Comparison of ENCODE assay signal across 15 mouse cellular contexts in genomic region chr1:91207334-91208074, GRCm38 (mm10). TPM values are rescaled to one million over a fixed set of nuclear protein-coding genes. Genes with fewer than 3 reads are reported as not detected.
DNase-seq lines count a peak whose midpoint lies in the region; ATAC-seq and TF ChIP-seq lines count a peak whose summit lies in the region.
"Had no signal": no experiment of that assay in that cellular context is flagged by ENCODE, and none has a peak within 500 bp of the region (broad histone marks: within the 10 kb centered on the region; RNA-seq: fewer than 3 reads in every experiment).

No protein-coding gene starts in this region.

- peak; percentile 7 to 38 for DNase-seq in adrenal gland, postnatal 36 days
- DNase-seq in adrenal gland, adult 8-10 months = no peak
- no peak for DNase-seq in hindbrain, embryonic 10.5 days (ENCODE audit: low spot score)
- peak; percentile 63 for DNase-seq in large intestine, adult 2 months (ENCODE audit: low read depth, low spot score)
- DNase-seq in right cerebral cortex, adult 18-20 months = no peak
- DNase-seq: B cell, adult 2 months; thymus, adult 18-20 months had no signal

- H3K27me3 ChIP-seq in hindbrain, embryonic 15.5 days = no peaks in the 10 kb centered on the region
- H3K27me3 ChIP-seq in hindbrain, embryonic 10.5 days (ENCODE audit: insufficient read depth, poor library complexity, severe bottlenecking) = no peaks in the 10 kb centered on the region
- H3K27me3 ChIP-seq in C2C12 (ENCODE audit: control insufficient read depth, insufficient read depth, insufficient read length) = no peaks in the 10 kb centered on the region
- no peaks in the 10 kb centered on the region for H3K27me3 ChIP-seq in midbrain, embryonic 13.5 days
- H3K27me3 ChIP-seq: liver, embryonic 15.5 days had no signal

- no peaks in the 10 kb centered on the region for H3K36me3 ChIP-seq in hindbrain, embryonic 15.5 days
- H3K36me3 ChIP-seq in hindbrain, embryonic 10.5 days = no peaks in the 10 kb centered on the region
- H3K36me3 ChIP-seq in C2C12 (ENCODE audit: control insufficient read depth, insufficient read depth) = no peaks in the 10 kb centered on the region
- no peaks in the 10 kb centered on the region for H3K36me3 ChIP-seq in midbrain, embryonic 13.5 days
- H3K36me3 ChIP-seq: embryonic facial prominence, embryonic 10.5 days; heart, embryonic 10.5 days; liver, embryonic 15.5 days had no signal

- H3K9me3 ChIP-seq in hindbrain, embryonic 15.5 days = no peaks in the 10 kb centered on the region
- H3K9me3 ChIP-seq in hindbrain, embryonic 10.5 days = no peaks in the 10 kb centered on the region
- no peaks in the 10 kb centered on the region for H3K9me3 ChIP-seq in midbrain, embryonic 13.5 days
- H3K9me3 ChIP-seq: embryonic facial prominence, embryonic 10.5 days; heart, embryonic 10.5 days; liver, embryonic 15.5 days had no signal

- H3K9ac ChIP-seq in hindbrain, embryonic 15.5 days = no peak overlapping the region
- no peak overlapping the region for H3K9ac ChIP-seq in midbrain, embryonic 13.5 days (replicated peaks)
- H3K9ac ChIP-seq: liver, embryonic 15.5 days had no signal

- H3K79me2 ChIP-seq in C2C12 (ENCODE audit: control insufficient read depth, insufficient read depth) = no peaks in the 10 kb centered on the region

- no peak overlapping the region for H3K4me2 ChIP-seq in hindbrain, embryonic 15.5 days
- no peak overlapping the region for H3K4me2 ChIP-seq in midbrain, embryonic 13.5 days (replicated peaks)
- H3K4me2 ChIP-seq: liver, embryonic 15.5 days had no signal

- no peak overlapping the region for H3K4me3 ChIP-seq in hindbrain, embryonic 15.5 days
- no peak overlapping the region for H3K4me3 ChIP-seq in hindbrain, embryonic 10.5 days
- H3K4me3 ChIP-seq in C2C12 (ENCODE audit: insufficient read depth, poor library complexity, severe bottlenecking) = no peak overlapping the region
- no peak overlapping the region for H3K4me3 ChIP-seq in midbrain, embryonic 13.5 days (replicated peaks)
- H3K4me3 ChIP-seq: embryonic facial prominence, embryonic 10.5 days; heart, embryonic 10.5 days; liver, embryonic 15.5 days had no signal

- no peak for ATAC-seq in hindbrain, embryonic 15.5 days (ENCODE audit: low FRiP score, low read depth)
- ATAC-seq in midbrain, embryonic 13.5 days = no peak
- ATAC-seq: hindbrain, embryonic 16.5 days had no signal

- H3K4me1 ChIP-seq in hindbrain, embryonic 15.5 days (replicated peaks) = peaks cover 28% of the 10 kb centered on the region
- H3K4me1 ChIP-seq in hindbrain, embryonic 10.5 days (replicated peaks) = peaks cover 8% of the 10 kb centered on the region; the same call in 1 of the 2 replicates
- 0 out of 2 replicates have a peak, but pooled peaks cover 4% of the 10 kb centered on the region for H3K4me1 ChIP-seq in midbrain, embryonic 13.5 days (replicated peaks)
- H3K4me1 ChIP-seq: liver, embryonic 15.5 days had no signal

- WGBS in hindbrain, embryonic 15.5 days = 78% methylated on average over 3 of the region's 3 CpGs
- 76% methylated on average over 3 of the region's 3 CpGs for WGBS in hindbrain, embryonic 10.5 days
- 29% methylated on average over 3 of the region's 3 CpGs for WGBS in large intestine, adult 2 months
- 75% methylated on average over 3 of the region's 3 CpGs for WGBS in midbrain, embryonic 13.5 days

- no peak for TF ChIP-seq CTCF in C2C12 (IDR thresholded peaks at IDR 0.05; ENCODE audit: control insufficient read depth, insufficient read depth, insufficient read length)

- H3ac ChIP-seq in C2C12 (ENCODE audit: control insufficient read depth, insufficient read length, low read depth) = no peak overlapping the region

- 0 out of 2 replicates have a peak overlapping the region, but pooled peaks have one; percentile 88 for H3K27ac ChIP-seq in hindbrain, embryonic 15.5 days (replicated peaks)
- no peak overlapping the region for H3K27ac ChIP-seq in hindbrain, embryonic 10.5 days
- no peak overlapping the region for H3K27ac ChIP-seq in midbrain, embryonic 13.5 days
- H3K27ac ChIP-seq: embryonic facial prominence, embryonic 10.5 days; kidney, postnatal 0 days; liver, embryonic 15.5 days had no signal

- H3K79me3 ChIP-seq in C2C12 (ENCODE audit: low read depth) = no peaks in the 10 kb centered on the region

TF ChIP-seq in C2C12, 6 proteins besides CTCF, POLR2A, EP300 and RAD21:
- TF ChIP-seq CEBPB (IDR thresholded peaks at IDR 0.05; ENCODE audit: low read depth) (peak; percentile 46), MYOG (IDR thresholded peaks at IDR 0.05; ENCODE audit: control insufficient read depth, extremely low read depth, insufficient read length) (no peak), MYOD1 (IDR thresholded peaks at IDR 0.05; ENCODE audit: control insufficient read depth, insufficient read length, low read depth) (no peak), FOSL1 (IDR thresholded peaks at IDR 0.05; ENCODE audit: insufficient read depth, low read length, poor library complexity, severe bottlenecking) (no peak)
TF ChIP-seq in C2C12: peak in this region for 1.

RNA-seq across cellular contexts. Expression of gene Ramp1, which starts 27.9 kb away (rescaled TPM):
- 1 to 10 TPM; 6.1 to 6.3 TPM for total RNA-seq in adrenal gland, postnatal 36 days (2021)
- total RNA-seq in adrenal gland, adult 8-10 months (2022) = 10 to 100 TPM in 2 of 4 experiments, 1 to 10 TPM in 2; 7.6 to 11.6 (median 10.0) TPM
- 13.7 and 13.8 TPM in 2 replicates for polyA plus RNA-seq in hindbrain, embryonic 15.5 days (2015; fragmentation: Nextera tagmentation; extraction: Ambion mirVana)
- polyA plus RNA-seq in hindbrain, embryonic 10.5 days (2016; fragmentation: Nextera tagmentation; extraction: Ambion mirVana) = 0.51 and 0.81 TPM in 2 replicates
- polyA plus RNA-seq in C2C12 (2012; fragmentation: generic; extraction: Trizol) = 2.1 TPM
- 14.9 and 17.6 TPM in 2 replicates for polyA plus RNA-seq in large intestine, adult 2 months (2012; rRNA removed)
- 1.1 and 1.2 TPM in 2 replicates for polyA plus RNA-seq in midbrain, embryonic 13.5 days (2015; fragmentation: Nextera tagmentation; extraction: Ambion mirVana)

RNA-seq across cellular contexts. Expression of gene Ube2f, which starts 42.6 kb away (rescaled TPM):
- total RNA-seq in adrenal gland, postnatal 36 days (2021) = 10 to 100 TPM; 72.8 to 94.6 TPM
- total RNA-seq in adrenal gland, adult 8-10 months (2022) = 10 to 100 TPM; 57.7 to 87.7 (median 71.3) TPM
- polyA plus RNA-seq in hindbrain, embryonic 15.5 days (2015; fragmentation: Nextera tagmentation; extraction: Ambion mirVana) = 56.4 and 59.4 TPM in 2 replicates
- 86.2 and 87.1 TPM in 2 replicates for polyA plus RNA-seq in hindbrain, embryonic 10.5 days (2016; fragmentation: Nextera tagmentation; extraction: Ambion mirVana)
- 71.0 TPM for polyA plus RNA-seq in C2C12 (2012; fragmentation: generic; extraction: Trizol)
- 38.3 and 39.0 TPM in 2 replicates for polyA plus RNA-seq in large intestine, adult 2 months (2012; rRNA removed)
- 70.5 and 72.8 TPM in 2 replicates for polyA plus RNA-seq in midbrain, embryonic 13.5 days (2015; fragmentation: Nextera tagmentation; extraction: Ambion mirVana)

Comparison
In these comparisons a context has a peak if more than half of its experiments do, and no peak if none do; other contexts are left out.
1. DNase-seq: peak in adrenal gland, postnatal 36 days (2 of 2) and large intestine, adult 2 months (single experiment); none in adrenal gland, adult 8-10 months (single experiment), hindbrain, embryonic 10.5 days (single experiment) and right cerebral cortex, adult 18-20 months (single experiment).